Mouse (Mus musculus) thymus, postnatal 36 days (tissue): ENCODE results near the gene Galnt2.

Experiments used
- DNase-seq, 2 experiments: peaks; one replicate each; pipeline ENCODE4 v3.0.0; 2022; ENCODE audit warnings: mixed read lengths in 2 of 2

Galnt2 gene

GRCm38 (mm10) chr8:124331706-124332105, 100.5 kb downstream of the Galnt2 start:
- no peak for DNase-seq

GRCm38 (mm10) chr8:124336302-124336701, 105.1 kb downstream of the Galnt2 start:
- DNase-seq = no peak

DNA sequence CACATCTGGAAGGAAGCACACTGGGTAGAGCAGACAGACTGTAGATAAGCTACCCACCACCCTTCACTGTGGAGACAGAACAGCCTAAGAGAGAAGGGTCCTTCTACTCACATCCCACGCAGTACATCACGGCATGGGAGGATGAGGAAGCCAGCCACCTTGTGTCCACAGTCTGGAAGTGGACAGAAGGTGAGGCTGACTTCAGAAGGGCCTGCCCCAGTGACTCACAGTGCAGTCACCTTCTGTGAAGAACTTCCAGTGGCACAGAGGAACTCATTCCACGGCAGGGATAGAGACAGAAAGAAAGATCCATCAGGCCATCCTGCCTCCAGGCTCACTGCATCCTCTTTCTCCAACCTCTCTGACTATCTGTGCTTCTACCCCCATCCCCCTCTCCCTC, 108.6 kb downstream of the Galnt2 start:
- DNase-seq = peak in 1 of 2 experiments; percentile 1

DNA sequence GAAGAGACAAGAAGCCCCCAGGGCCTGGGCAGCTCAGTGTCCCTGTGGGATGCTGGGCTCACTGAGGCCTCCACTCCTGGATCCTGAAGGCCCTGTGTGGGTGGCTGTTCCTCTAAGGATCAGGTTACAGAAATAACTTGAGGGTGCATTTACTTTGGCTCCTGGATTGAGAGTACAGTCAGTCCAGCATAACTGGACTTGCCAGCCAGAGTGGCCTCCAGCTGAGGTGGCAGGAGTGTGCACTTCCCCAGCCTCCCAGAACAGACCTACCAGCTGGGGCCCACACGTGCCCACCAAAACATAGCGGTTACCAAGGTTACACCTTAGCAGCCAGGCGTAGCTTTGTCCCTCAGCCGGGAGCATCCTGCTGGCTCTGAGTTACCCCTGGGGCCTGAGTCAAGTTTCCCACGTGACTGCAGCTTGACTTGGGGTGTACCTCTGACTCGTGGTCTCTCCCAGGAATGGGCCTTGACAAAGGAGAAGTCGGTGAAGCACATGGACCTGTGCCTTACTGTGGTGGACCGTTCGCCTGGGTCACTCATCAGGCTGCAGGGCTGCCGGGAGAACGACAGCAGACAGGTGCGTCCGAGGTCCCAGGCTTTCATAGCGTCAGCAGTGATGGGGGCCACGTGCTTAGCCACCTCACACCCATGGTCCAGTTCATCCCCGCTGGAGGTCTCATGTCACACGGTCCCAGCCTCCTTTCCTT, 109.3 kb downstream of the Galnt2 start:
- peak in 1 of 2 experiments; percentile 2 for DNase-seq

DNA sequence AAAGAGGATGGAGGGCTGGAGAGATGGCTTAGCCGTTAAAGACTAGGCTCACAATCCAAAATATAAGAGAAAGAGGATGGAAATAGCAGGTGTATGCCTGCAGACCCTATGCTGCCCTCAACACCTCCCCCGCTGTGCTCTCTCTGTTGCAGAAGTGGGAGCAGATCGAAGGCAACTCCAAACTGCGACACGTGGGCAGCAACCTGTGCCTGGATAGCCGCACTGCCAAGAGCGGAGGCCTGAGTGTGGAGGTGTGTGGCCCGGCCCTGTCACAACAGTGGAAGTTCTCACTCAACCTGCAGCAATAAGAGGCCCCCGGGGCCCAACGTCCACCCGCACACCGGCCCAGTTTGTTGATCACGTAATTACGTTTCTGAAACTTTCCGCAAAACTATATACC, 112.0 kb downstream of the Galnt2 start:
- no peak for DNase-seq

DNA sequence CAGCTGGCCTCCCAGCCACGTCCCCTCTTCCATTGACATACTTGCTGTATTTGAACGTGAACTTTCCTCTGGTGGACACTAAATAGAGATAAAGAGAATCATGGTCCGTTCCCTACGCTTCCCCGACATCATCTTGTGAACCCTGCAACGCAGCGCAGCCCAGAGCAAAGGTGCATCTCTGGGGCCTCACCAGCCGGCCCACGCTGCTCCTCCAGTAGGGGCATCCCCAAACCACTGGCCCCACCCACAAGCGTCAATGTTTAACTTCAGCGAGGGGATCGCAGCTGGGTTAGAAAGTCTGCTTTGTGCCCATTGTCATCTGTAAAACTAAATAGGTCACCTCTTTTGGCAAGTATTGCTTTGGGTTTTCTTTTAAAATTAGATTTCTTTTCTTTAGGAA, 112.8 kb downstream of the Galnt2 start:
- DNase-seq = peak; percentile 35 to 46

GRCm38 (mm10) chr8:124345098-124345497, 113.9 kb downstream of the Galnt2 start:
- DNase-seq = no peak

- DNase-seq = peak; percentile 69
Measured at GRCm38 (mm10) chr8:124346852-124347523, 115.8 kb downstream of the Galnt2 start.

- no peak for DNase-seq
Measured at GRCm38 (mm10) chr8:124348087-124348486, 116.9 kb downstream of the Galnt2 start.

GRCm38 (mm10) chr8:124349663-124350062, 118.5 kb downstream of the Galnt2 start:
- DNase-seq = peak; percentile 64 to 75

- DNase-seq = peak in 1 of 2 experiments; percentile 2
Measured at GRCm38 (mm10) chr8:124351636-124352035, 120.4 kb downstream of the Galnt2 start.

DNA sequence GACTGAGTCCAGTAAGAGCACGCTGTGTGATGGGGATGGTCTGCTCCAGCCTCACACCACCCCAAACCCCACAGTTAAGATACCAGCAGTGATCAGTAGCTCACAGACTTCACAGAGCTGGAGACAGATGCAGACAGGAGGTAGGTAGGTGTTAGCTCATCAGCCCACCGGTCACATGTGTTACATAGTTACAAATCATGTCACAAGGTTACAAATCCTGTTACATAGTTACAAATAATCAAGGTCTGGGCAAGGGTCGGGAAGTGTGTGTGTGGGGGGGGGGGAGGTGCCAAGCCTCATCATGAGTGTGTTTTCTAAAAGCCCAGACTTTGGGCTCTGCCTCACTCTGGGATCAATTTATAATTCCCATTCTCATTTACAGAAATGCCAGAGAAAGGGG, 129.7 kb downstream of the Galnt2 start:
- no peak for DNase-seq

- no peak for DNase-seq
Measured at GRCm38 (mm10) chr8:124361773-124362427, 130.7 kb downstream of the Galnt2 start.

DNA sequence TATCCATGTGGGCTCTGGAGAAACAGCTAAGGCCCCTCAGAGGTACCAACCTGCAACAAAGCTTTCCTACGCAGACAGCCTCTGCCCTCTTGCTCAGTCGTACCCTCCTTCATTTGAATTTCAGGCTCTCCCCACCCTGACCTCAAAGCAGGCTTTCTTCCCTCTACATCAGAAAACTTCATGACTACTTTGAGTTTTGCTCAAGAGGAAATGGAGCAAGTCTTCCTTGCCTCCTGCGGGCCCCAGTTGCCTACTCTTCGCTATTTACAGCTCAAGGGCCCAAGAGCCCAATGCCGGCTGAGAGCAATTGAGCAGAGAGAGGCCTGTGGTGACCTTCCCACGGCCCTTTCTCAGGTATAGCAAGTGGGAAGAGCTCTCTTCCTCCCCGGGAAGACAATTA, 131.4 kb downstream of the Galnt2 start:
- no peak for DNase-seq

GRCm38 (mm10) chr8:124363337-124363736, 132.1 kb downstream of the Galnt2 start:
- no peak for DNase-seq

DNA sequence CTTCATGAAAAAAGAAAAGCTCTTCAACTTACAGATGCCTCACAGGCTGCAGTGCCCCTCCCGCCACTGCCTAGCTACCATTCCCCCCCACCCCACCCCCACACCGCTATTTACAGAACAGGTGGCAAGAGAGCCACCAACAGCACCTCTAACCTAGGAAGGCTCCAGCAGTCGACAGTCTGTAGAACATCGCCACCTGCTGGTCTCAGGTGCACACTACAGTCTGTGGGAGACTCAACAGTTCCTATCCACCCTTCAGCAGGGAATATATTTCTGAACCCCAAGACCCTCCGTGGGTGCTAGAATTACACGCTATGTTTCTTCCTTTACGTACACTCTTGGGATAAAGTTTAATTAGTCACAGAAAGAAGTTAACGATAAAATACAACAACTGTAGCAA, 137.0 kb downstream of the Galnt2 start:
- peak; percentile 70 to 74 for DNase-seq

- no peak for DNase-seq
Measured at GRCm38 (mm10) chr8:124370422-124371183, 139.4 kb downstream of the Galnt2 start.

- DNase-seq = no peak
Measured at GRCm38 (mm10) chr8:124371410-124372123, 140.4 kb downstream of the Galnt2 start.

GRCm38 (mm10) chr8:124373753-124374152, 142.6 kb downstream of the Galnt2 start:
- DNase-seq = no peak

DNA sequence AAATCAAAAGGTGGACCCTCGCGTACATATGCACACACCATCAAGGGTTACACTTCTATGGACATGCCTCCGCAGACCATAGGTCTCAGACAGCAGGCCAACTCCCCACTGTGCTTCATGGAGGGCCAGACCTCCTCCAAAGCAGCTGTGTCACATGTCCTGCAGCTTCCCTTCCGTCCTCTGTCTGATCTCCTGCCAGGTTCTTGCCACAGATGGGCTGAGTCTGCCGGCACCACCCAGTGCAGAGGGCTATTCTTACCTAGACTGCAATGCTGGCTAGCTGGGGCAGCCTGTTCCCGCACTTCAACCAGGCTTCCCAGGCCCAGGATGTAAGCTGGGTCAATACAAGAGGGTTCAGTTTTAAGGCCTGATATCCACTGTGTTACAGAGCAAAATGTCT, 144.0 kb downstream of the Galnt2 start:
- DNase-seq = no peak

GRCm38 (mm10) chr8:124375727-124376126, 144.5 kb downstream of the Galnt2 start:
- DNase-seq = no peak

- DNase-seq = no peak
Measured at GRCm38 (mm10) chr8:124376406-124376805, 145.2 kb downstream of the Galnt2 start.
